Mouse (Mus musculus): Measurements from ENCODE around the gene 4930438A08Rik.

GRCm38 (mm10) chr11:58308661-58309060 is 34.1 kb downstream of the 4930438A08Rik start:
- TF ChIP-seq POLR2A (IDR thresholded peaks at IDR 0.05; ENCODE audit: insufficient read depth, low read depth, low read length) (no peak), CTCF (IDR thresholded peaks at IDR 0.05) (no peak), EP300 (IDR thresholded peaks at IDR 0.05; ENCODE audit: insufficient read depth, low read depth, low read length) (no peak)
